ENCODE assay signal across 11 mouse cellular contexts in genomic region chr12:104817172-104817866, GRCm38 (mm10). TPM values are rescaled to one million over a fixed set of nuclear protein-coding genes. Genes with fewer than 3 reads are reported as not detected.
DNase-seq lines count a peak whose midpoint lies in the region; ATAC-seq and TF ChIP-seq lines count a peak whose summit lies in the region.
"Had no signal": no experiment of that assay in that cellular context is flagged by ENCODE, and none has a peak within 500 bp of the region (broad histone marks: within the 10 kb centered on the region; RNA-seq: fewer than 3 reads in every experiment).

No protein-coding gene starts in this region.

- TF ChIP-seq POLR2A in thymus, adult 2 months (IDR thresholded peaks at IDR 0.05; ENCODE audit: control insufficient read depth, extremely low read depth, insufficient read depth, low read length, poor library complexity) = no peak

- H3K4me3 ChIP-seq in gastrocnemius, adult 2 months = no peak overlapping the region
- H3K4me3 ChIP-seq in thymus, adult 2 months (ENCODE audit: control insufficient read depth, insufficient read depth, low read length) = no peak overlapping the region
- no peak overlapping the region for H3K4me3 ChIP-seq in limb, embryonic 12.5 days (replicated peaks)
- H3K4me3 ChIP-seq: myocyte had no signal

- no peaks in the 10 kb centered on the region for H3K36me3 ChIP-seq in thymus, adult 2 months (ENCODE audit: control insufficient read depth, insufficient read depth, low read length)
- no peaks in the 10 kb centered on the region for H3K36me3 ChIP-seq in limb, embryonic 12.5 days

- DNase-seq in gastrocnemius, adult 2 months = peak; percentile 45
- DNase-seq in gastrocnemius, adult 18-20 months (ENCODE audit: low spot score) = no peak
- no peak for DNase-seq in thymus, adult 2 months
- DNase-seq in thymus, postnatal 4 days = no peak
- DNase-seq in heart, postnatal 10 days = peak; percentile 63 to 75
- DNase-seq in neural tube, embryonic 10.5 days (ENCODE audit: extremely low spot score, low spot score) = no peak
- no peak for DNase-seq in left cerebral cortex, postnatal 14 days (ENCODE audit: low spot score in 2 of 2)
- DNase-seq: right cerebral cortex, postnatal 4 days had no signal

- no peak for TF ChIP-seq CTCF in gastrocnemius, adult 2 months (IDR thresholded peaks at IDR 0.05)
- TF ChIP-seq CTCF in thymus, adult 2 months (IDR thresholded peaks at IDR 0.05; ENCODE audit: borderline replicate concordance, control insufficient read depth, extremely low read depth, insufficient read depth, low read length, poor library complexity) = no peak

- no peak overlapping the region for H3K4me2 ChIP-seq in limb, embryonic 12.5 days

- 66% methylated on average over 12 of the region's 12 CpGs for WGBS in thymus, adult 2 months
- WGBS in limb, embryonic 12.5 days = 11% methylated on average over 12 of the region's 12 CpGs

- no peak overlapping the region for H3K9ac ChIP-seq in limb, embryonic 12.5 days (replicated peaks)

- intact Hi-C loops in gastrocnemius, adult 2 months (cut with DNase I) = loop anchor here (5.0 to 10.0 kb wide), 2 partner anchors 65 to 373 kb away; partner anchors contain the start of gene Dicer1
- intact Hi-C loops in heart, postnatal 10 days (cut with DNase I) = no loop called here
- intact Hi-C loops in left cerebral cortex, postnatal 14 days (cut with DNase I) = no loop called here

- H3K27me3 ChIP-seq in thymus, adult 2 months (ENCODE audit: control insufficient read depth, insufficient read depth, low read length) = no peaks in the 10 kb centered on the region
- H3K27me3 ChIP-seq in limb, embryonic 12.5 days = peaks cover 45% of the 10 kb centered on the region

- H3K27ac ChIP-seq in gastrocnemius, adult 2 months = peak overlapping the region; percentile 35; the same call in 1 of the 2 replicates
- peak overlapping the region; percentile 8; the same call in 1 of the 2 replicates for H3K27ac ChIP-seq in thymus, adult 2 months (ENCODE audit: control insufficient read depth, insufficient read depth, low read length)
- peak overlapping the region; percentile 18; the same call in 1 of the 2 replicates for H3K27ac ChIP-seq in limb, embryonic 12.5 days

- ATAC-seq in limb, embryonic 12.5 days (ENCODE audit: insufficient number of reproducible peaks, insufficient read depth, low FRiP score, low TSS enrichment, low read depth) = no peak
- ATAC-seq: CD4-positive, CD25-positive, alpha-beta regulatory T cell, adult 4 months had no signal

- peaks cover 3% of the 10 kb centered on the region; the same call in 1 of the 2 replicates for H3K4me1 ChIP-seq in thymus, adult 2 months (replicated peaks; ENCODE audit: control insufficient read depth, insufficient read depth, low read length)
- peaks cover 88% of the 10 kb centered on the region for H3K4me1 ChIP-seq in limb, embryonic 12.5 days (replicated peaks)

- H3K9me3 ChIP-seq in limb, embryonic 12.5 days = no peaks in the 10 kb centered on the region

RNA-seq across cellular contexts. Expression of gene Clmn, which starts 47.6 kb away (rescaled TPM):
- 1 to 10 TPM; 2.6 to 3.2 TPM for total RNA-seq in gastrocnemius, adult 2 months (2021)
- total RNA-seq in gastrocnemius, adult 18-20 months (2021) = 1 to 10 TPM; 1.6 to 2.4 TPM
- 0.75 and 1.0 TPM in 2 replicates for polyA plus RNA-seq in thymus, adult 2 months (2012; rRNA removed)
- 1 to 10 TPM; 1.5 to 1.8 TPM for total RNA-seq in heart, postnatal 10 days (2021)
- polyA plus RNA-seq in limb, embryonic 12.5 days (2016; fragmentation: Nextera tagmentation; extraction: Ambion mirVana) = 4.8 and 5.2 TPM in 2 replicates
- 10 to 100 TPM; 27.4 to 28.7 TPM for total RNA-seq in left cerebral cortex, postnatal 14 days (2021)
- polyA plus RNA-seq: CD4-positive, CD25-positive, alpha-beta regulatory T cell, adult 4 months had no signal

Comparison
In these comparisons a context has a peak if more than half of its experiments do, and no peak if none do; other contexts are left out.
1. DNase-seq: peak in gastrocnemius, adult 2 months (single experiment) and heart, postnatal 10 days (2 of 2); none in gastrocnemius, adult 18-20 months (single experiment), thymus, adult 2 months (single experiment), thymus, postnatal 4 days (single experiment), neural tube, embryonic 10.5 days (single experiment) and left cerebral cortex, postnatal 14 days (0 of 2).
2. RNA of gene Clmn, which starts 47.6 kb away (total RNA-seq): 27.4 to 28.7 TPM in left cerebral cortex, postnatal 14 days; 2.6 to 3.2 TPM in gastrocnemius, adult 2 months, 1.6 to 2.4 TPM in gastrocnemius, adult 18-20 months and 1.5 to 1.8 TPM in heart, postnatal 10 days; every median in the first group is over 4 times any median in the second.
3. Peak in every context shown above with its lines, with median percentiles within 50 percentile points of each other: H3K27ac ChIP-seq.